Mouse (Mus musculus) limb, embryonic 14.5 days (tissue): Measurements from ENCODE around the gene Hoxc12. TPM values are rescaled to one million over a fixed set of nuclear protein-coding genes. Genes with fewer than 3 reads are reported as not detected.

Experiments used
- ATAC-seq: fragments of 200-750 bp; cut with Nextera tagmentation; 2 replicates; pipeline ENCODE4 v1.8.0; 2017; ENCODE audit warnings: low read depth, moderate number of reproducible peaks, moderate TSS enrichment; ENCODE audit not compliant: low FRiP score
- DNase-seq: peaks from one replicate; pipeline ENCODE4 v3.0.0-alpha.2; 2015; ENCODE audit warnings: low spot score
- H3K27ac ChIP-seq: fragments of 300-500 bp; sonication (generic); replicated peaks from 2 replicates; pipeline ENCODE4 v1.5.1; 2014; ENCODE audit warnings: low read depth, mild to moderate bottlenecking, low read length, moderate library complexity, mixed read lengths
- H3K27me3 ChIP-seq: fragments of 300-500 bp; sonication (generic); 2 replicates; pipeline ENCODE4 v1.6.1; 2014; ENCODE audit warnings: low read length, mixed read lengths; ENCODE audit not compliant: control insufficient read depth, insufficient read depth
- H3K36me3 ChIP-seq: fragments of 300-500 bp; sonication (generic); 2 replicates; pipeline ENCODE4 v1.6.1; 2014; ENCODE audit warnings: mild to moderate bottlenecking, low read length, moderate library complexity, mixed read lengths; ENCODE audit not compliant: control insufficient read depth, insufficient read depth
- H3K4me1 ChIP-seq: fragments of 300-500 bp; sonication (generic); 2 replicates; pipeline ENCODE4 v1.6.1; 2014; ENCODE audit warnings: antibody characterized with exemption, low read length, mixed read lengths; ENCODE audit not compliant: control insufficient read depth, insufficient read depth
- H3K4me2 ChIP-seq: fragments of 300-500 bp; sonication (generic); replicated peaks from 2 replicates; pipeline ENCODE4 v1.6.1; 2014; ENCODE audit warnings: low read depth, mild to moderate bottlenecking, low read length, moderate library complexity; ENCODE audit not compliant: severe bottlenecking
- H3K4me3 ChIP-seq: fragments of 300-500 bp; sonication (generic); replicated peaks from 2 replicates; pipeline ENCODE4 v1.5.1; 2014; ENCODE audit warnings: low read length
- H3K9ac ChIP-seq: fragments of 300-500 bp; sonication (generic); 2 replicates; pipeline ENCODE4 v1.6.1; 2014; ENCODE audit warnings: mild to moderate bottlenecking, low read depth, low read length, moderate library complexity; ENCODE audit not compliant: severe bottlenecking
- H3K9me3 ChIP-seq: fragments of 300-500 bp; sonication (generic); 2 replicates; pipeline ENCODE4 v1.6.1; 2016; ENCODE audit warnings: low read length; ENCODE audit not compliant: control insufficient read depth
- POLR2A ChIP-seq: fragments of 200-500 bp; IDR thresholded peaks from 2 replicates; pipeline ENCODE4 v1.8.0; 2012; ENCODE audit warnings: inconsistent platforms, mild to moderate bottlenecking, moderate library complexity, borderline replicate concordance; ENCODE audit not compliant: insufficient read depth, insufficient read length; ENCODE audit errors: extremely low read depth
- WGBS: fragments of 180-500 bp; shearing (Covaris S2); extraction: QIAGEN DNeasy Blood & Tissue Kit; methylation state at CpG from one replicate; pipeline ENCODE4 v1.1.7; 2014; 5-methylcytosine and 5-hydroxymethylcytosine counted together
- polyA plus RNA-seq, 2 experiments: library from polyadenylated mRNA; depleted of rRNA in 1 of 2; stranded (reverse) in 1 of 2; unstranded in 1 of 2; fragments of >200 nt; fragmentation: Nextera tagmentation in 1 of 2; extraction: Ambion mirVana in 1 of 2; gene quantifications; 2 replicates each; pipeline versions ENCODE4 v1.2.1 to v1.2.3; 2012 to 2014

Hoxc12 gene
- polyA plus RNA-seq, 2 experiments, result 3.6 to 4.2 TPM

GRCm38 (mm10) chr15:102978615-102979515, 42.3 kb downstream of the Hoxc12 start:
- no peak for TF ChIP-seq POLR2A
- H3K4me2 ChIP-seq, result peak overlapping the region; percentile 25; the same call in 1 of the 2 replicates
- 0 out of 2 replicates have a peak overlapping the region, but pooled peaks have one; percentile 13 for H3K9ac ChIP-seq
- 5% methylated on average over 13 of the region's 13 CpGs for WGBS
- no peak for DNase-seq
- ATAC-seq, result no peak
- no peaks in the 10 kb centered on the region for H3K36me3 ChIP-seq
- H3K4me1 ChIP-seq, result peaks cover 9% of the 10 kb centered on the region
- no peak overlapping the region for H3K4me3 ChIP-seq
- H3K27ac ChIP-seq, result no peak overlapping the region
- H3K27me3 ChIP-seq, result peaks cover 94% of the 10 kb centered on the region
- H3K9me3 ChIP-seq, result no peaks in the 10 kb centered on the region

DNA sequence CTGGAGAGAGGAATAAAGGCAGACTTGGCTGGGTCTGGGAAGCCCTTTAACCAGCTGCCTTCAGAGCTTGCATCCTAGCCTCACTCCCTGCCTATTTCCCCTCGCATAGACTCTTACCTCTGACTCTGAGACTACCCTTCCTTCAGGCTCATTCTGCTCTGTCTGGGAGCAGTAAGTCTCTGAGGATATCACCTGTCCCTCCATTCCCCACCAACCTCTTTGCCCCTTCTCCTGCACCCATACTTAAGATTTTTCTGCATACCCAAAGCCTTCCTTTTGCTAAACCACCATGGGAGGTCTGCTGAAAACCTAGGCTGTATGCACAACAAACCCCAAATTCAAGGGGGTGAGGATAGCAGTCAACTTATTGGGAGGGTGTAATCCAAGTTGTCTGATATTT, 43.4 kb downstream of the Hoxc12 start:
- no peak for ATAC-seq
- 0% methylated on average over 1 of the region's 1 CpGs for WGBS
- peaks cover 95% of the 10 kb centered on the region for H3K27me3 ChIP-seq
- no peak overlapping the region for H3K4me3 ChIP-seq
- no peaks in the 10 kb centered on the region for H3K36me3 ChIP-seq
- TF ChIP-seq POLR2A, result no peak
- no peak overlapping the region for H3K9ac ChIP-seq
- H3K27ac ChIP-seq, result no peak overlapping the region
- no peaks in the 10 kb centered on the region for H3K9me3 ChIP-seq
- no peak overlapping the region for H3K4me2 ChIP-seq
- DNase-seq, result no peak
- peaks cover 9% of the 10 kb centered on the region for H3K4me1 ChIP-seq

DNA sequence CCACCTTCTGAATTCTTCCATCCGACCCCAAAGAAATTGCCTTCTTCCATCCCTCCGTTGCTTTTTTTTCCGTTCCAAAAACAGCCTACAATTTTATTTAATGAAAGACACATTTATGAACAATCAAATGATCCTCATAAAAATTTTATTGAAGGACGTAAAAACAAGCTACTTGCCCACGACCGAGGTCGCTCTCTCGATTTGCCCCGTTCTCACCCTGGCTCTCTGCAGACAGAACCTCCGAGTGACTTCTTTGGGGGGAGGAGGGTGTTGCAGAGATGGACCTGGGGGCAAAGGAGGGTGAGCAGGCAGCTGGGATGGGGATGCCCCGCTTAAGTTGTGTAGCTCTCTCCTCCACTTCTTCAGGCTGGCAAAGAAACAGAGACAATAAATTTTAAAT, 43.8 kb downstream of the Hoxc12 start:
- Histone ChIP-seq H3K36me3 (no peaks in the 10 kb centered on the region), H3K4me2 (peak overlapping the region; percentile 62; the same call in 1 of the 2 replicates), H3K27ac (no peak overlapping the region), H3K4me3 (peak overlapping the region; percentile 42; the same call in 1 of the 2 replicates), H3K4me1 (peaks cover 9% of the 10 kb centered on the region), H3K9me3 (no peaks in the 10 kb centered on the region), H3K27me3 (peaks cover 95% of the 10 kb centered on the region), H3K9ac (no peak overlapping the region)
- no peak for TF ChIP-seq POLR2A
- no peak for ATAC-seq
- no peak for DNase-seq
- 3% methylated on average over 11 of the region's 11 CpGs for WGBS

- Histone ChIP-seq H3K4me1 (peaks cover 9% of the 10 kb centered on the region), H3K27me3 (peaks cover 95% of the 10 kb centered on the region), H3K9me3 (no peaks in the 10 kb centered on the region), H3K4me3 (peak overlapping the region; percentile 42), H3K4me2 (peak overlapping the region; percentile 62), H3K36me3 (no peaks in the 10 kb centered on the region), H3K27ac (no peak overlapping the region), H3K9ac (peak overlapping the region; percentile 53; the same call in 1 of the 2 replicates)
- TF ChIP-seq POLR2A, result no peak
- 1% methylated on average over 14 of the region's 14 CpGs for WGBS
- ATAC-seq (no peak), DNase-seq (no peak)
Observed at GRCm38 (mm10) chr15:102980912-102981311, 44.4 kb downstream of the Hoxc12 start.

DNA sequence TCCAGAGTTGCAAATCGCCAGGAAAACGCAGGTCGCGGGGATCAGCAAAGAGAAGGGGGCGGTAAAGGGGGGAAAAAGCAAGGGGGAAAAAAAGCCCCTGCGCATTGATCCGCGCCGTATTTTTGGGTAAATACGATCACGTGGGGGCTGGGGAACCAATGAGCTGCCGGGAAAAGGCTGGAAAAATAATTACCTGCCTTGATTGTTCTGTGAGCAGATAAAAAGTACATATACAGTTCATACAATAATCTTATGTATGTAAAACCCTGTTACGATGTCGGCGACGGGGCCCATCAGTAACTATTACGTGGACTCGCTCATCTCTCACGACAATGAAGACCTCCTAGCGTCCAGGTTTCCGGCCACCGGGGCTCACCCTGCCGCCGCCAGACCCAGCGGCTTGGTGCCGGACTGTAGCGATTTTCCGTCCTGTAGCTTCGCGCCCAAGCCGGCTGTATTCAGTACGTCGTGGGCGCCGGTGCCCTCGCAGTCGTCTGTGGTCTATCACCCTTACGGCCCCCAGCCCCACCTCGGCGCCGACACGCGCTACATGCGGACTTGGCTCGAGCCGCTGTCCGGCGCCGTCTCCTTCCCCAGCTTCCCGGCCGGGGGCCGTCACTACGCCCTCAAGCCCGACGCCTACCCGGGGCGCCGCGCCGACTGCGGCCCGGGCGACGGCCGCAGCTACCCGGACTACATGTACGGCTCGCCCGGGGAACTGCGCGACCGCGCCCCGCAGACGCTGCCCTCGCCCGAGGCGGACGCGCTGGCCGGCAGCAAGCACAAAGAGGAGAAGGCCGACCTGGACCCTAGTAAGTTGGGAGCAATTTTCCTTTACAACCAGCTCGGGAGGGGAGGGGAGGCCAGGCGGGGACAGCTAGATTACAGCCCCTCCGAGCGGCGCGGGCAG, 45.1 kb downstream of the Hoxc12 start:
- Histone ChIP-seq H3K27me3 (peaks cover 97% of the 10 kb centered on the region), H3K9me3 (no peaks in the 10 kb centered on the region), H3K4me1 (peaks cover 8% of the 10 kb centered on the region), H3K4me3 (peak overlapping the region; percentile 42), H3K4me2 (peak overlapping the region; percentile 62), H3K27ac (peak overlapping the region; percentile 50; the same call in 1 of the 2 replicates), H3K9ac (peak overlapping the region; percentile 53), H3K36me3 (no peaks in the 10 kb centered on the region)
- peak; percentile 75 for DNase-seq
- 0 out of 2 replicates have a peak, but pooled peaks have one; percentile 32 for ATAC-seq
- TF ChIP-seq POLR2A, result no peak
- under 1% methylated on average over 83 of the region's 88 CpGs for WGBS
